Mouse (Mus musculus): ENCODE measurements around the gene Gm9970. TPM values are rescaled to one million over a fixed set of nuclear protein-coding genes. Genes with fewer than 3 reads are reported as not detected.
A peak's percentile ranks its signal among the peaks of the same experiment; 100 is the strongest.
"Not testable (repeated sequence)": the region's sequence is repeated elsewhere in the genome, so short reads cannot be mapped to it uniquely, and the experiment has no call there.

The Gm9970 gene
- polyA plus RNA-seq, 1 experiment from 2014 or later, result 0.60 TPM

- H3K36me3 ChIP-seq (ENCODE audit: control insufficient read depth, insufficient read depth, low read length), result no peaks in the 10 kb centered on the region
- DNase-seq (ENCODE audit: low spot score) (peak; percentile 86), ATAC-seq (replicated peaks; ENCODE audit: low FRiP score, low TSS enrichment, low read depth) (peak; percentile 67)
- peak overlapping the region; percentile 98 for H3K4me3 ChIP-seq (ENCODE audit: low read depth, low read length)
- H3K27ac ChIP-seq (ENCODE audit: low read depth), result peak overlapping the region; percentile 94
- H3K9me3 ChIP-seq (ENCODE audit: control insufficient read depth, low read length), result no peaks in the 10 kb centered on the region
- H3K9ac ChIP-seq (ENCODE audit: low read length), result peak overlapping the region; percentile 93
- H3K27me3 ChIP-seq (replicated peaks; ENCODE audit: control insufficient read depth, insufficient read depth, low read length), result no peaks in the 10 kb centered on the region
- H3K4me2 ChIP-seq (ENCODE audit: low read length), result peak overlapping the region; percentile 85
- under 1% methylated on average over 40 of the region's 40 CpGs for WGBS
- peaks cover 6% of the 10 kb centered on the region; the same call in 1 of the 2 replicates for H3K4me1 ChIP-seq (replicated peaks; ENCODE audit: control insufficient read depth, insufficient read depth, low read length)
Observed at GRCm38 (mm10) chr5:31219911-31220447, 21.1 kb downstream of the Gm9970 start.

GRCm38 (mm10) chr5:31219474-31219873 lies 21.6 kb downstream of the Gm9970 start:
- H3K9ac ChIP-seq (ENCODE audit: low read length), result peak overlapping the region; percentile 93
- WGBS, result 2% methylated on average over 11 of the region's 11 CpGs
- no peak for ATAC-seq (replicated peaks; ENCODE audit: low FRiP score, low TSS enrichment, low read depth)

GRCm38 (mm10) chr5:31219070-31219469 lies 22.0 kb downstream of the Gm9970 start:
- Histone ChIP-seq H3K9ac (ENCODE audit: low read length) (peak overlapping the region; percentile 13; the same call in 1 of the 2 replicates), H3K27me3 (replicated peaks; ENCODE audit: control insufficient read depth, insufficient read depth, low read length) (no peaks in the 10 kb centered on the region), H3K4me1 (replicated peaks; ENCODE audit: control insufficient read depth, insufficient read depth, low read length) (peaks cover 6% of the 10 kb centered on the region; the same call in 1 of the 2 replicates), H3K9me3 (ENCODE audit: control insufficient read depth, low read length) (no peaks in the 10 kb centered on the region), H3K27ac (ENCODE audit: low read depth) (no peak overlapping the region), H3K36me3 (ENCODE audit: control insufficient read depth, insufficient read depth, low read length) (no peaks in the 10 kb centered on the region), H3K4me2 (ENCODE audit: low read length) (peak overlapping the region; percentile 85), H3K4me3 (ENCODE audit: low read depth, low read length) (peak overlapping the region; percentile 98)
- 0% methylated on average over 2 of the region's 2 CpGs for WGBS
- ATAC-seq (replicated peaks; ENCODE audit: low FRiP score, low TSS enrichment, low read depth) (no peak), DNase-seq (ENCODE audit: low spot score) (no peak)

More at GRCm38 (mm10) chr5:31219474-31219873, 21.6 kb downstream of the Gm9970 start:
- Histone ChIP-seq H3K4me2 (ENCODE audit: low read length) (peak overlapping the region; percentile 85), H3K4me3 (ENCODE audit: low read depth, low read length) (peak overlapping the region; percentile 98), H3K36me3 (ENCODE audit: control insufficient read depth, insufficient read depth, low read length) (no peaks in the 10 kb centered on the region), H3K27me3 (replicated peaks; ENCODE audit: control insufficient read depth, insufficient read depth, low read length) (no peaks in the 10 kb centered on the region), H3K4me1 (replicated peaks; ENCODE audit: control insufficient read depth, insufficient read depth, low read length) (peaks cover 6% of the 10 kb centered on the region; the same call in 1 of the 2 replicates), H3K27ac (ENCODE audit: low read depth) (no peak overlapping the region), H3K9me3 (ENCODE audit: control insufficient read depth, low read length) (no peaks in the 10 kb centered on the region)
- DNase-seq (ENCODE audit: low spot score), result no peak

- Histone ChIP-seq H3K4me2 (ENCODE audit: low read length) (no peak overlapping the region), H3K27ac (ENCODE audit: low read depth) (no peak overlapping the region), H3K36me3 (ENCODE audit: control insufficient read depth, insufficient read depth, low read length) (no peaks in the 10 kb centered on the region), H3K9me3 (ENCODE audit: control insufficient read depth, low read length) (no peaks in the 10 kb centered on the region), H3K4me3 (ENCODE audit: low read depth, low read length) (no peak overlapping the region), H3K4me1 (replicated peaks; ENCODE audit: control insufficient read depth, insufficient read depth, low read length) (peaks cover 6% of the 10 kb centered on the region; the same call in 1 of the 2 replicates), H3K27me3 (replicated peaks; ENCODE audit: control insufficient read depth, insufficient read depth, low read length) (no peaks in the 10 kb centered on the region), H3K9ac (ENCODE audit: low read length) (no peak overlapping the region)
- ATAC-seq (replicated peaks; ENCODE audit: low FRiP score, low TSS enrichment, low read depth), result no peak
- 44% methylated on average over 6 of the region's 7 CpGs for WGBS
- no peak for DNase-seq (ENCODE audit: low spot score)
Observed at GRCm38 (mm10) chr5:31218294-31218693, 22.7 kb downstream of the Gm9970 start.

DNA sequence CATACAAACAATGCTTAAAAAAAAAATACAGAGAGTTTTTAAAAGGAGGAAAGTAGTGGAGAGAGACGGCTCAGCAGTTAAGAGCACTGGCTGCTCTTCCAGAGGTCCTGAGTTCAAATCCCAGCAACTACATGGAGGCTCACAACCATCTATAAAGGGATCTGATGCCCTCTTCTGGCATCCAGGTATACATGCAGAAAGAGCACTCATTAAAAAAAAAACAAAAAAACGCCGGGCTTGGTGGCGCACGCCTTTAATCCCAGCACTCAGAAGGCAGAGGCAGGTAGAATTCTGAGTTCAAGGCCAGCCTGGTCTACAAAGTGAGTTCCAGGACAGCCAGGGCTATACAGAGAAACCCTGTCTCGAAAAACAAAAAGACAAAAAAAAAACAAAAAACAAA lies 24.5 kb downstream of the Gm9970 start:
- not testable (repeated sequence) for H3K9ac ChIP-seq (ENCODE audit: low read length); H3K9me3 ChIP-seq (ENCODE audit: control insufficient read depth, low read length); H3K4me2 ChIP-seq (ENCODE audit: low read length); H3K27me3 ChIP-seq (replicated peaks; ENCODE audit: control insufficient read depth, insufficient read depth, low read length); H3K4me3 ChIP-seq (ENCODE audit: low read depth, low read length); H3K4me1 ChIP-seq (replicated peaks; ENCODE audit: control insufficient read depth, insufficient read depth, low read length); DNase-seq (ENCODE audit: low spot score); ATAC-seq (replicated peaks; ENCODE audit: low FRiP score, low TSS enrichment, low read depth); H3K36me3 ChIP-seq (ENCODE audit: control insufficient read depth, insufficient read depth, low read length); H3K27ac ChIP-seq (ENCODE audit: low read depth)
- 87% methylated on average over 6 of the region's 6 CpGs for WGBS

DNA sequence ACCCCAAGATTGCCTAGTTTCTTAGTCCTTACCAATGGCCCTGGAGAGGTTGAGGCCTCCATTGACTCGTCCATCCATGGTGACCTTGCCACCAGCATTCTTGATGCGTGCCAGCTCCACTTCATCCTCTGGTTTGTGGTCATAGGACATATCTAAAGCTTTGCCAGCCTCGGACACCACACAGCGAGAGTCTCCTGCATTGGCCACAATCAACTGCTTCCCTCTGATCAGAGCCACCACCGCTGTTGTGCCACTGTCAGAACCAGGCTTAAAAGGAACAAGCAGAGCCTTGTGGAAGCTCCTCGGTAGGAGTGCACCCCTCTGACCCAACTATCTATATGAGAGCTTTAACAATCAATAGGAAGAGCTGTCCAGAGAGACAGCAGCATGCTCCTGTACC lies 36.6 kb downstream of the Gm9970 start:
- WGBS, result 94% methylated on average over 6 of the region's 6 CpGs
- peaks cover 14% of the 10 kb centered on the region for H3K4me1 ChIP-seq (replicated peaks; ENCODE audit: control insufficient read depth, insufficient read depth, low read length)
- H3K4me2 ChIP-seq (ENCODE audit: low read length), result no peak overlapping the region
- peaks cover 4% of the 10 kb centered on the region for H3K9me3 ChIP-seq (ENCODE audit: control insufficient read depth, low read length)
- peaks cover 65% of the 10 kb centered on the region for H3K36me3 ChIP-seq (ENCODE audit: control insufficient read depth, insufficient read depth, low read length)
- H3K27ac ChIP-seq (ENCODE audit: low read depth), result no peak overlapping the region
- ATAC-seq (replicated peaks; ENCODE audit: low FRiP score, low TSS enrichment, low read depth) (no peak), DNase-seq (ENCODE audit: low spot score) (no peak)
- H3K4me3 ChIP-seq (ENCODE audit: low read depth, low read length), result no peak overlapping the region
- no peak overlapping the region for H3K9ac ChIP-seq (ENCODE audit: low read length)
- H3K27me3 ChIP-seq (replicated peaks; ENCODE audit: control insufficient read depth, insufficient read depth, low read length), result no peaks in the 10 kb centered on the region

GRCm38 (mm10) chr5:31203866-31204265 lies 37.2 kb downstream of the Gm9970 start:
- Histone ChIP-seq H3K9ac (ENCODE audit: low read length) (no peak overlapping the region), H3K4me2 (ENCODE audit: low read length) (no peak overlapping the region), H3K36me3 (ENCODE audit: control insufficient read depth, insufficient read depth, low read length) (peaks cover 71% of the 10 kb centered on the region), H3K27ac (ENCODE audit: low read depth) (no peak overlapping the region), H3K4me3 (ENCODE audit: low read depth, low read length) (no peak overlapping the region), H3K27me3 (replicated peaks; ENCODE audit: control insufficient read depth, insufficient read depth, low read length) (no peaks in the 10 kb centered on the region), H3K4me1 (replicated peaks; ENCODE audit: control insufficient read depth, insufficient read depth, low read length) (peaks cover 14% of the 10 kb centered on the region), H3K9me3 (ENCODE audit: control insufficient read depth, low read length) (peaks cover 4% of the 10 kb centered on the region)
- no peak for ATAC-seq (replicated peaks; ENCODE audit: low FRiP score, low TSS enrichment, low read depth)
- DNase-seq (ENCODE audit: low spot score), result no peak
- WGBS, result 87% methylated on average over 2 of the region's 2 CpGs

- no peak for ATAC-seq (replicated peaks; ENCODE audit: low FRiP score, low TSS enrichment, low read depth)
- H3K9ac ChIP-seq (ENCODE audit: low read length), result no peak overlapping the region
Observed at GRCm38 (mm10) chr5:31202933-31203332, 38.1 kb downstream of the Gm9970 start.

More at GRCm38 (mm10) chr5:31202933-31203332, 38.1 kb downstream of the Gm9970 start:
- peak overlapping the region; percentile 55 for H3K4me3 ChIP-seq (ENCODE audit: low read depth, low read length)
- peak overlapping the region; percentile 56 for H3K4me2 ChIP-seq (ENCODE audit: low read length)
- H3K27me3 ChIP-seq (replicated peaks; ENCODE audit: control insufficient read depth, insufficient read depth, low read length), result no peaks in the 10 kb centered on the region
- H3K27ac ChIP-seq (ENCODE audit: low read depth), result peak overlapping the region; percentile 60; the same call in 1 of the 2 replicates
- 88% methylated on average over 7 of the region's 7 CpGs for WGBS
- H3K36me3 ChIP-seq (ENCODE audit: control insufficient read depth, insufficient read depth, low read length), result peaks cover 79% of the 10 kb centered on the region
- peaks cover 14% of the 10 kb centered on the region for H3K4me1 ChIP-seq (replicated peaks; ENCODE audit: control insufficient read depth, insufficient read depth, low read length)
- peaks cover 4% of the 10 kb centered on the region for H3K9me3 ChIP-seq (ENCODE audit: control insufficient read depth, low read length)
- DNase-seq (ENCODE audit: low spot score), result no peak

Measured in intestine, embryonic 14.5 days (tissue).